Mouse (Mus musculus) CD4-positive helper T cell, adult 2 months (primary cell): ENCODE results near the gene Tcl1b4.

Source experiments
- DNase-seq: peaks from one replicate; pipeline ENCODE4 v3.0.0-alpha.2; 2012; ENCODE audit warnings: low read depth, missing footprints, low spot score

The Tcl1b4 gene

GRCm38 (mm10) chr12:105248763-105249233, 47.0 kb downstream of the Tcl1b4 start:
- DNase-seq = no peak

GRCm38 (mm10) chr12:105253796-105254195, 52.0 kb downstream of the Tcl1b4 start:
- DNase-seq = no peak
